Mouse (Mus musculus) forebrain, embryonic 12.5 days (tissue): Measurements from ENCODE around the gene Aip. TPM values are rescaled to one million over a fixed set of nuclear protein-coding genes. Genes with fewer than 3 reads are reported as not detected.

ENCODE experiments used
- ATAC-seq: fragments of 200-750 bp; cut with Nextera tagmentation; 2 replicates; pipeline ENCODE4 v1.8.0; 2017; ENCODE audit warnings: moderate TSS enrichment; ENCODE audit not compliant: low FRiP score
- H3K27ac ChIP-seq: fragments of 300-500 bp; sonication (generic); 2 replicates; pipeline ENCODE4 v1.5.1; 2016; ENCODE audit warnings: mild to moderate bottlenecking
- H3K27me3 ChIP-seq: fragments of 300-500 bp; sonication (generic); 2 replicates; pipeline ENCODE4 v1.6.1; 2016; ENCODE audit warnings: mild to moderate bottlenecking
- H3K36me3 ChIP-seq: fragments of 300-500 bp; sonication (generic); replicated peaks from 2 replicates; pipeline ENCODE4 v1.6.1; 2016; ENCODE audit warnings: mild to moderate bottlenecking
- H3K4me1 ChIP-seq: fragments of 300-500 bp; sonication (generic); 2 replicates; pipeline ENCODE4 v1.6.1; 2016
- H3K4me2 ChIP-seq: fragments of 300-500 bp; sonication (generic); 2 replicates; pipeline ENCODE4 v1.6.1; 2016; ENCODE audit warnings: mild to moderate bottlenecking, moderate library complexity
- H3K4me3 ChIP-seq: fragments of 300-500 bp; sonication (generic); replicated peaks from 2 replicates; pipeline ENCODE4 v1.5.1; 2016; ENCODE audit warnings: mild to moderate bottlenecking
- H3K9ac ChIP-seq: fragments of 300-500 bp; sonication (generic); 2 replicates; pipeline ENCODE4 v1.6.1; 2016; ENCODE audit warnings: mild to moderate bottlenecking
- H3K9me3 ChIP-seq: fragments of 300-500 bp; sonication (generic); 2 replicates; pipeline ENCODE4 v1.6.1; 2016
- WGBS: fragments of 180-500 bp; shearing (Covaris S2); methylation state at CpG from one replicate; pipeline ENCODE4 v1.1.7; 2016; 5-methylcytosine and 5-hydroxymethylcytosine counted together
- polyA plus RNA-seq: library from polyadenylated mRNA; unstranded; fragments of >200 nt; fragmentation: Nextera tagmentation; extraction: Ambion mirVana; gene quantifications from 2 replicates; pipeline ENCODE4 v1.2.1, GENCODE M21; 2016

Gene Aip
- polyA plus RNA-seq, 1 experiment from 2014 or later: 56.4 TPM

DNA sequence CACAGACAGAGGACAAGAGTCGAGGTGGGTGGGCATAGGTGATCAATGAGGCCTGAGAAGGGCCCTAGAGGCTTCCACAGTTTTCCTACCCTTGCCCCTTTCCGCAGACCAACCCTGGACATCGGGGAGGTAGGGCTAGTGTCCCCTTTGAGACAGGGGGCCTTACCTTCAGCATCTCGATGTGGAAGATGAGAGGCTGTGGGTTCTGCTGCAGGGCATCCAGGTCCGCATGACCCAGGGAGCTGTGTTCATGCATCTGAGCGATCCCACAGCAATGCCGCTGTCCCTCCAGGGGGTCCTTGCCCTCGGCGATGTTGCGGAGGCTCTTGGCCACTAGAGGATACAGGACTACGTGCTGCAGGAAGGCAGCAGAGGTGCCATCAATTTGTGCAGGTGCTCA lies 9.8 kb downstream of the Aip start:
- peaks cover 69% of the 10 kb centered on the region for H3K36me3 ChIP-seq
- no peak for ATAC-seq
- H3K27me3 ChIP-seq: 0 out of 2 replicates have a peak, but pooled peaks cover 7% of the 10 kb centered on the region
- no peak overlapping the region for H3K4me3 ChIP-seq
- H3K4me2 ChIP-seq: no peak overlapping the region
- no peak overlapping the region for H3K27ac ChIP-seq
- peaks cover 8% of the 10 kb centered on the region for H3K4me1 ChIP-seq
- H3K9ac ChIP-seq: no peak overlapping the region
- no peaks in the 10 kb centered on the region for H3K9me3 ChIP-seq
- WGBS: 88% methylated on average over 11 of the region's 11 CpGs

DNA sequence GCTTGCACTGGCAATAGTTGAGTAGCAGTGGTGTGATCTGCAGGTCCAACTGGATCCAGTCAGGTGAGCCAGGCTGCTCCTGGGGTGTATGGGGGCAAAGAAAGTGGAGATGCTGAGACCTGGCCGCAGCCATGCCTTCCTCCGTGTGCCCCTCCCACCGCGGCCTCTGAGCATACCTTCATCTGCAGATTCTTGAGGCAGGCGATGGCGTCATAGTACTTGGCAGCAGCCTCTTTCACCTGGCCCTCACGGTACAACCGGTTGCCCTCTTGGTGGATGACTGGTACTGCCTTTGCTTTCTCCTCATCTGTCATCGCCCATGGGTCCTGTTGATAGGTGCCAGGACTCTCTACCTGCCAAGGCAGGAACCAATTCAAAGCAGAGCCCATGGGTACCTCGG lies 10.5 kb downstream of the Aip start:
- H3K4me1 ChIP-seq: peaks cover under 1% of the 10 kb centered on the region
- no peak overlapping the region for H3K4me3 ChIP-seq
- no peak overlapping the region for H3K27ac ChIP-seq
- 94% methylated on average over 10 of the region's 10 CpGs for WGBS
- 0 out of 2 replicates have a peak, but pooled peaks cover 2% of the 10 kb centered on the region for H3K27me3 ChIP-seq
- ATAC-seq: no peak
- peaks cover 73% of the 10 kb centered on the region for H3K36me3 ChIP-seq
- H3K9ac ChIP-seq: no peak overlapping the region
- no peaks in the 10 kb centered on the region for H3K9me3 ChIP-seq
- no peak overlapping the region for H3K4me2 ChIP-seq

DNA sequence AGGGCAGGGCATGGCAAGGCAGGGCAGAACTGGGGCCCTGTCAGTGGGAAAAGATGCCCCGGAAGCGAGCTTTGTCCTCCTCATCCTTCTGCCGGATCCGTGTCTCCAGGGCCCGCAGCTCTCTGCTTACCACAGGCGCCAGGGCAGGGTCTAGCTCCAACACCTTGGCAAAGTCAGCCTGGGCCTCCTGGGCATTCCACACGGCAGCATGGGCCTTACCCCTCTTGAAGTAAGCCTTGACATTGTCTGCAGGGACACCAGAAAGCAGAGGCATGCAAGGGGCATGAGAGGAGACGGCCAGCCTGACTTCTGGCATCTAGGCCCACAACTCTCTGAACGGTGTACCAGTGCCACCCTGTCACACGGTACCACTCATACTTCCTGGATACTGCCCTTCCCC lies 11.1 kb downstream of the Aip start:
- WGBS: 89% methylated on average over 10 of the region's 10 CpGs
- H3K36me3 ChIP-seq: peaks cover 75% of the 10 kb centered on the region
- no peak overlapping the region for H3K4me3 ChIP-seq
- H3K27me3 ChIP-seq: no peaks in the 10 kb centered on the region
- ATAC-seq: no peak
- H3K9ac ChIP-seq: no peak overlapping the region
- no peak overlapping the region for H3K4me2 ChIP-seq
- no peaks in the 10 kb centered on the region for H3K4me1 ChIP-seq
- H3K27ac ChIP-seq: no peak overlapping the region
- H3K9me3 ChIP-seq: no peaks in the 10 kb centered on the region

DNA sequence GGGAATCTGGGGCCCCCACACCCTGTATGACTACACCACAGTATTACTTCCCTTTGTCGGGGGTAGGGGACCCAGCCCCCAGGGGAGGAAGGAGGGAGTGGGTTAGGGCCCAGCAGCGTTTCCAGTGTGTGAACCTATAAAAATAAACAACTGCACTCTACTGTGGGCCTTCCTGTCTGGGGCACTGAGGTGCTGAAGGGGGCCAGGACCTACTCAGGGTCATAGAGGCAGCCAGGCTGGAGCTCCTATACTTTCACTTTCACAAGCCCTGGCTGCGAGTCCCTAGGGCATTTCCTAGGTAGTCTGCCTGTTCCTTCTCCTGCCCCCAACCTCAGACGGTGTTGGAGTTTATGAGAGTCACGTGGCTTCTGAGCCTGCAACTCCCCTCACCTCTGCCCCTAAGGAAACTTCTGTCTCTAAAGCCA lies 11.8 kb downstream of the Aip start:
- Histone ChIP-seq H3K9me3 (no peaks in the 10 kb centered on the region), H3K9ac (no peak overlapping the region), H3K4me2 (no peak overlapping the region), H3K27ac (no peak overlapping the region), H3K36me3 (peaks cover 75% of the 10 kb centered on the region), H3K27me3 (no peaks in the 10 kb centered on the region), H3K4me3 (no peak overlapping the region), H3K4me1 (no peaks in the 10 kb centered on the region)
- no peak for ATAC-seq
- 79% methylated on average over 5 of the region's 5 CpGs for WGBS

DNA sequence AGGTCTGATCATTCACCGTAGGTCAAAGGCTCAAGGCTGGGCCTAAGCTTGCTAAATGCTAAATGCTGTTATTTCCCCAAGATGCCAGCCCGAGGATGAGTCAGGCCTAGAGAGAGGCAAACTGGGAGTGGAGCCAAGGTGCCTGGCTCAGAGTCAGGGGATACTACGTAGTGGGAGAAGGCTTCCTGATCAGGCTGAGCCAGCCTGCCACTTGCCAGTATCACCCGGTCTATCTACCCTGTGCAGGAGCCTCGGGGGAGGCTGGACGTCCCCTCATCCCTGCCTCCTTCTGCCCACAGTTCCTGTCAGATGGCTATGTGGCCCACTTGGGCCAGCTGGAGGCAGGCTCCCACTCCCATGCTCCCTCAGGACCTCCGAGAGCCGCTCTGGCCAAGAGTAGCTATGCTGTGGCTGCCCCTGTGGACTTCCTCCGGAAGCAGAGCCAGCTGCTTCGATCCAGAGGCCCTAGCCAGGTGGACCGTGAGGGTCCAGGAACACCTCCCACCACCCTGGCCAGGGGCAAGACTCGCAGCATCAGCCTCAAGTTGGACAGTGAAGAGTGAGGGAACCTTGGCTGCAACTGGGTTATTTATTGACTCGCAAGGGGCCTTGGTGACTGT lies 12.4 kb downstream of the Aip start:
- no peaks in the 10 kb centered on the region for H3K9me3 ChIP-seq
- no peak overlapping the region for H3K9ac ChIP-seq
- H3K36me3 ChIP-seq: peaks cover 75% of the 10 kb centered on the region
- ATAC-seq: no peak
- no peak overlapping the region for H3K27ac ChIP-seq
- no peak overlapping the region for H3K4me3 ChIP-seq
- H3K27me3 ChIP-seq: no peaks in the 10 kb centered on the region
- H3K4me1 ChIP-seq: no peaks in the 10 kb centered on the region
- 88% methylated on average over 13 of the region's 13 CpGs for WGBS
- H3K4me2 ChIP-seq: no peak overlapping the region

DNA sequence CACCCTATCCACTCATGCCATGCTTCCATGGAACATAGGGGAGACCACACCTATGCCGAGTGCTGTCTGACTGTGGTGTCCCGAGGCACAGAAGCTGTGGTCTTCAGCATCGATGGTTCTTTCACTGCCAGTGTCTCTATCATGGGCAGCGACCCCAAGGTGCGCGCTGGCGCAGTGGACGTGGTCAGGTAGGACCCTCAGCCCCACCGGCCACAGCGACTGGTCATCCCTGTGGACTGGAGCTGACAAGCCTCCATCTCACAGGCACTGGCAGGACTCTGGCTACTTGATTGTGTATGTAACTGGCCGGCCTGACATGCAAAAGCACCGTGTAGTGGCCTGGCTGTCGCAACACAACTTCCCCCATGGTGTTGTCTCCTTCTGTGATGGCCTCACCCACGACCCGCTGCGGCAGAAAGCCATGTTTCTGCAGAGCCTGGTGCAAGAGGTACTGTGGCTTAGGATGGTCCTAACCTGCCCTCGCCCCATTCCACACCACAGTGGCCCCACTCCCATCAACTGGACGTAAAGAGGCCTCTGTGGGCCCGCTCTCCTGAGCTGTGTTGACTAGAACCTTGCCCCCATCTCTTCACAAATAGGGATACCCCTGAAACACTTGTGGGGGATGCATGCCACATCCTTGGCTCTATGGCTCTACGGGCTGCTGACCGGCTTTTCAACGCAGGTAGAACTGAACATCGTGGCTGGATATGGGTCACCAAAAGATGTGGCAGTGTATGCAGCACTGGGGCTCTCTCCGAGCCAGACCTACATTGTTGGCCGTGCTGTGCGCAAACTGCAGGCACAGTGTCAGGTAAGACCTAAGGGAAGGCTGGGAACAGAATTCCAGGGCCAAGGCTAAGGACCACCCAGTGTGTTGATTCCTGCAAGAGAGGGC lies 13.3 kb downstream of the Aip start:
- H3K36me3 ChIP-seq: peaks cover 69% of the 10 kb centered on the region
- WGBS: 95% methylated on average over 26 of the region's 26 CpGs
- H3K27me3 ChIP-seq: no peaks in the 10 kb centered on the region
- no peak overlapping the region for H3K27ac ChIP-seq
- H3K4me2 ChIP-seq: no peak overlapping the region
- ATAC-seq: no peak
- H3K4me3 ChIP-seq: no peak overlapping the region
- H3K9me3 ChIP-seq: no peaks in the 10 kb centered on the region
- H3K9ac ChIP-seq: no peak overlapping the region
- H3K4me1 ChIP-seq: no peaks in the 10 kb centered on the region

DNA sequence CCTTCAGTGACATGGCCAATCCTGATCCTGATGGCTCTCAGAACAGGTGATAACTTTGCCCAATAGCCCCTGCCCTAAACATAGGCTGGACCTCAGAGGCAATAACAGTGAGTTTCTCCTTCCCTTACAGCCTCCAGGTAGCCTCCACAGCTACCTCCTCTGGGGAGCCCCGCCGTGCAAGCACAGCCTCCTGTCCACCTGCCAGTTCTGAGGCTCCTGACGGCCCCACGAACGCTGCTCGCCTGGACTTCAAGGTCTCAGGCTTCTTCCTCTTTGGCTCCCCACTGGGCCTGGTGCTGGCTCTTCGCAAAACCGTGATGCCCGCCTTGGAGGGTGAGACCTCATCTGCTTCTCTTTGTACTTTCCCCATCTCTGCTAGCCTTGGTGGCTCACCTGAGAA lies 17.1 kb downstream of the Aip start:
- peaks cover 35% of the 10 kb centered on the region for H3K36me3 ChIP-seq
- no peak for ATAC-seq
- no peak overlapping the region for H3K4me3 ChIP-seq
- no peaks in the 10 kb centered on the region for H3K4me1 ChIP-seq
- H3K27me3 ChIP-seq: no peaks in the 10 kb centered on the region
- H3K4me2 ChIP-seq: no peak overlapping the region
- no peak overlapping the region for H3K27ac ChIP-seq
- H3K9me3 ChIP-seq: no peaks in the 10 kb centered on the region
- no peak overlapping the region for H3K9ac ChIP-seq
- WGBS: 95% methylated on average over 9 of the region's 9 CpGs

DNA sequence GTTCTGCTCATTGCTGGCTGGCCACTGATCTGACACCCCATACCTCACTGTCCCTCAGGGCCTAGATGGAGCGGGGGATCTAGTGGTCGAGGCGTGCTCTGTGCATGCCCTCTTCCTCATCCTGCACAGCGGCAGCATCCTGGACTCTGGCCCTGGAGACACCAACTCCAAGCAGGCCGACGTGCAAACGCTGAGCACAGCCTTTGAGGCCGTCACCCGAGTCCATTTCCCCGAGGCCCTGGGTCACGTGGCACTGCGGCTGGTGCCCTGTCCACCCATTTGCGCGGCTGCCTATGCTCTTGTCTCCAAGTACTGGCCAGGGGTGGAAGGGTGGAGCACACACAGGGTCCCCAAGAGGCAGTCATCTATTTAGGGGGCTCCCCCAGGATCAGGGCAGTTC lies 19.0 kb downstream of the Aip start:
- Histone ChIP-seq H3K4me3 (no peak overlapping the region), H3K9me3 (no peaks in the 10 kb centered on the region), H3K4me2 (no peak overlapping the region), H3K27ac (no peak overlapping the region), H3K36me3 (peaks cover 16% of the 10 kb centered on the region; the same call in 1 of the 2 replicates), H3K27me3 (peaks cover 15% of the 10 kb centered on the region), H3K9ac (no peak overlapping the region), H3K4me1 (peaks cover 3% of the 10 kb centered on the region; the same call in 1 of the 2 replicates)
- ATAC-seq: no peak
- 92% methylated on average over 14 of the region's 14 CpGs for WGBS

DNA sequence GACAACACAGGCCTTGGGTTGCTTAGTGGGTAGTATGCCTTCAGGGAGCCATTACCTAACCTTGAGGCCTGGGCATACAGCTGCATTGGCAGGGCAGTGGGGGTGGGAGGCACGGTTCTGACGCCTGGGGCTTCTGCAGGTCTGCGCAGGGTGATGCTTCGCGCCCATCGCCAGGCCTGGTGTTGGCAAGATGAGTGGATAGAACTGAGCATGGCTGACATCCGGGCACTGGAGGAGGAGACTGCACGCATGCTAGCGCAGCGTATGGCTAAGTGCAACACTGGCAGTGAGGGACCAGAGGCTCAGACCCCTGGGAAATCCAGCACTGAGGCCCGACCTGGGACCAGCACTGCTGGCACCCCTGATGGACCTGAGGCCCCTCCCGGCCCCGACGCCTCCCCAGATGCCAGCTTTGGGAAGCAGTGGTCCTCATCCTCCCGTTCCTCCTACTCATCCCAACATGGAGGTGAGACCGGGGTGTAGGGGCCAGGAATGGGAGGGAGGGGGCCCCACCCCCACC lies 20.9 kb downstream of the Aip start:
- Histone ChIP-seq H3K36me3 (peaks cover 4% of the 10 kb centered on the region; the same call in 1 of the 2 replicates), H3K4me1 (peaks cover 22% of the 10 kb centered on the region), H3K9ac (no peak overlapping the region), H3K4me2 (no peak overlapping the region), H3K27ac (no peak overlapping the region), H3K4me3 (no peak overlapping the region), H3K27me3 (peaks cover 34% of the 10 kb centered on the region), H3K9me3 (no peaks in the 10 kb centered on the region)
- 89% methylated on average over 16 of the region's 16 CpGs for WGBS
- ATAC-seq: no peak

DNA sequence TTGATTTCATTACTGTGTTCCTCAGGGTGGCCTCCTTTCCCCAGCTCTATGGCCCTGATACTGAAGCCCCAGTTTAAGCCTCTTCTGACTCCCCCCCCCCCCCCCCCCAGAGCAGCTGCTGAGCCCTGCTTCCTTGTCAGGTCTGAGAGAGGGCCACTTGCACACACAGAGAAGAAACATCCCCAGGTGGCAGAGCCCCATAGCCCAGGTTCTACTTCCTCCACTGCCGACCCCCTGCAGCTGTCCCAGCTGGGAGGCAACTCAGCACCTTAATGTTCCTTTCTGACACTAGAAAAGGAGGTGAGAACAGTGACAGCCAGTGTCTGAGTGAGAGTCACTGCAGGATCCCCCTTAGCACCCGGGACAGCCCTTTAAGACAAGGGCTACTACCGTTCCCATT lies 21.9 kb downstream of the Aip start:
- peaks cover 32% of the 10 kb centered on the region for H3K4me1 ChIP-seq
- no peak overlapping the region for H3K9ac ChIP-seq
- peaks cover 4% of the 10 kb centered on the region; the same call in 1 of the 2 replicates for H3K36me3 ChIP-seq
- no peak overlapping the region for H3K4me2 ChIP-seq
- peaks cover 43% of the 10 kb centered on the region for H3K27me3 ChIP-seq
- no peak overlapping the region for H3K27ac ChIP-seq
- no peak overlapping the region for H3K4me3 ChIP-seq
- no peaks in the 10 kb centered on the region for H3K9me3 ChIP-seq
- WGBS: 85% methylated on average over 3 of the region's 3 CpGs
- ATAC-seq: no peak

DNA sequence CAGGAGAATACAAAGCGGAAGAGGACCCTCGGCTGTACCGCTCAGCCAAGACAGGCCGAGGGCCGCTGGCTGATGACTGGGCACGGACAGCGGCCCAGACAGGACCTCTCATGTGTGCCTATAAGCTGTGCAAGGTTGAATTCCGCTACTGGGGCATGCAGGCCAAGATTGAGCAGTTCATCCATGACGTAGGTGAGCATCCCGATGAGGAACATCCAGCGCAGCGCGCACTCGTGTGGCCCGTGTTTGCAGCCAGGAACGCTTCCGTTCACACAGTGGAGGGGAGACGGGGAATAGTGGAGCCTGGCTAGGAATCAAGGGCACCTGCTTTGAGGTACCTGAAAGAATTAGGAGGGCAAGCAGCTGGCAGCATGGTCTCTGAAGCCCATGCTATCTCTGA lies 22.4 kb downstream of the Aip start:
- no peak for ATAC-seq
- Histone ChIP-seq H3K4me1 (peaks cover 37% of the 10 kb centered on the region), H3K27ac (no peak overlapping the region), H3K4me2 (no peak overlapping the region), H3K36me3 (peaks cover 4% of the 10 kb centered on the region; the same call in 1 of the 2 replicates), H3K4me3 (no peak overlapping the region), H3K9ac (no peak overlapping the region), H3K9me3 (no peaks in the 10 kb centered on the region), H3K27me3 (peaks cover 43% of the 10 kb centered on the region)
- WGBS: 94% methylated on average over 18 of the region's 18 CpGs

DNA sequence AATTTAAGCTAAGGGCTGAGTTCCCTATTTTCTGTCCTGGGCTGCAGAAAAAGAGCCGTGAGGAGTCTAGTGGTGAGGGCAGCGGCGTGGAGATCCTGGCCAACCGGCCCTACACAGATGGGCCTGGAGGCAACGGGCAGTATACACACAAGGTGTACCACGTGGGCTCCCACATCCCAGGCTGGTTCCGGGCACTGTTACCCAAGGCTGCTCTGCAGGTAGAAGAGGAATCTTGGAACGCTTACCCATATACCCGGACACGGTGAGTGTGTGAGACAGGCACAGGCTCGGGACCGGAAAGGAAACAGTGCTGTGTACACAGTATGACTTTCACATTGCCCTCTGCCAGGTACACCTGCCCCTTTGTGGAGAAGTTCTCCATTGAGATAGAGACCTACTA lies 23.0 kb downstream of the Aip start:
- Histone ChIP-seq H3K27ac (no peak overlapping the region), H3K27me3 (peaks cover 43% of the 10 kb centered on the region), H3K9ac (no peak overlapping the region), H3K4me2 (no peak overlapping the region), H3K4me1 (peaks cover 44% of the 10 kb centered on the region), H3K36me3 (peaks cover 4% of the 10 kb centered on the region; the same call in 1 of the 2 replicates), H3K9me3 (no peaks in the 10 kb centered on the region), H3K4me3 (no peak overlapping the region)
- WGBS: 92% methylated on average over 12 of the region's 12 CpGs
- no peak for ATAC-seq
